Mouse (Mus musculus): ENCODE data around the gene Man1a2. TPM values are rescaled to one million over a fixed set of nuclear protein-coding genes. Genes with fewer than 3 reads are reported as not detected.

Man1a2 gene
- total and polyA plus RNA-seq, 3 experiments, result 27.1 to 261 (median 33.2) TPM

DNA sequence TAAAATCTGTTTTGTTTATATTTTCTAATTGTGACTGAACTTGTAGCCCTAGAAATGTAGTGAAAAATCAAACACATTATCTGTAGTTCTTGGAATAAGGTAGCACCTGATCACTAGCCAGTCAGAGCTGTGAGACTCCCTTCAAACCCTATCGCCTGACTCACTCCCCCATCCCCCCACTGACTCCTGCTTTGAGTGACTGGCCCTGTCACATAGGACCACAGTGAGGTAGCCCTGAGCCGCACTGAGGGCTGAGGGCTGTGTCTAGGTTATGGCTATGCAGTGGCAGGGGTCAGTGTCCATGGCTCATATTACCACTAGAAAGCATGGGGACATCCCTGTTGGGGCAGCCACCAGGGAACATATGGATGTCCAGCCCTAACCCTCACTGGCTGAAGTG lies 80.8 kb downstream of the Man1a2 start:
- no peak for TF ChIP-seq MEF2A (IDR thresholded peaks at IDR 0.05; ENCODE audit: extremely low read depth, insufficient replicate concordance, low read depth, low read length, poor library complexity, severe bottlenecking)
- TF ChIP-seq KAT2A (conservative IDR thresholded peaks at IDR 0.05; ENCODE audit: low read depth, low read length), result no peak
- no peak for TF ChIP-seq MAX (IDR thresholded peaks at IDR 0.05; ENCODE audit: low read length)
- no peak for TF ChIP-seq RCOR1 (IDR thresholded peaks at IDR 0.05; ENCODE audit: low read depth, low read length)
- TF ChIP-seq SIN3A (IDR thresholded peaks at IDR 0.05; ENCODE audit: low read length), result no peak
- TF ChIP-seq NRF1 (IDR thresholded peaks at IDR 0.05; ENCODE audit: insufficient read depth, low read depth, low read length, poor library complexity, severe bottlenecking), result no peak
- no peak for TF ChIP-seq EP300 (IDR thresholded peaks at IDR 0.05; ENCODE audit: low read depth in 1 of 2, low read length in 2 of 2)
- no peak for TF ChIP-seq ETS1 (IDR thresholded peaks at IDR 0.05; ENCODE audit: low read depth, low read length)
- TF ChIP-seq E2F4 (IDR thresholded peaks at IDR 0.05; ENCODE audit: borderline replicate concordance, low read depth, low read length), result no peak
- TF ChIP-seq TAL1 (IDR thresholded peaks at IDR 0.05; ENCODE audit: low read length), result no peak
- TF ChIP-seq POLR2AphosphoS5 (IDR thresholded peaks at IDR 0.05; ENCODE audit: borderline replicate concordance, low read depth, low read length), result no peak
- no peak for TF ChIP-seq CHD2 (IDR thresholded peaks at IDR 0.05; ENCODE audit: low read length)
- no peak for TF ChIP-seq ELF1 (IDR thresholded peaks at IDR 0.05; ENCODE audit: low read depth, low read length)
- TF ChIP-seq ZC3H11A (IDR thresholded peaks at IDR 0.05; ENCODE audit: low read depth, low read length), result no peak
- no peak for TF ChIP-seq HCFC1 (IDR thresholded peaks at IDR 0.05; ENCODE audit: low read depth, low read length)
- no peak for TF ChIP-seq TBP (IDR thresholded peaks at IDR 0.05; ENCODE audit: low read depth, low read length)
- no peak for DNase-seq (ENCODE audit: low read depth, low spot score)
- H3K4me3 ChIP-seq (ENCODE audit: control insufficient read depth in 1 of 2, insufficient read depth in 1 of 2, low read depth in 2 of 2, low read length in 2 of 2), result no peak overlapping the region
- no peaks in the 10 kb centered on the region; a peak in 2 of 4 replicates for H3K36me3 ChIP-seq (ENCODE audit: control insufficient read depth in 1 of 2, insufficient read depth in 2 of 2, low read length in 2 of 2)
- no peaks in the 10 kb centered on the region for H3K27me3 ChIP-seq (ENCODE audit: control insufficient read depth in 1 of 2, insufficient read depth in 2 of 2, low read length in 2 of 2)
- H3K9me3 ChIP-seq (replicated peaks; ENCODE audit: insufficient read depth, low read length), result no peaks in the 10 kb centered on the region
- no peaks in the 10 kb centered on the region for H3K4me1 ChIP-seq (ENCODE audit: control insufficient read depth in 1 of 2, insufficient read depth in 2 of 2, low read length in 2 of 2)
- H3K79me2 ChIP-seq (ENCODE audit: control insufficient read depth, insufficient read depth, low read length, poor library complexity), result no peaks in the 10 kb centered on the region
- H3K27ac ChIP-seq (ENCODE audit: control insufficient read depth, low read depth, low read length), result no peak overlapping the region
- no peak overlapping the region for H3K9ac ChIP-seq (ENCODE audit: control insufficient read depth, low read depth, low read length, poor library complexity, severe bottlenecking)

DNA sequence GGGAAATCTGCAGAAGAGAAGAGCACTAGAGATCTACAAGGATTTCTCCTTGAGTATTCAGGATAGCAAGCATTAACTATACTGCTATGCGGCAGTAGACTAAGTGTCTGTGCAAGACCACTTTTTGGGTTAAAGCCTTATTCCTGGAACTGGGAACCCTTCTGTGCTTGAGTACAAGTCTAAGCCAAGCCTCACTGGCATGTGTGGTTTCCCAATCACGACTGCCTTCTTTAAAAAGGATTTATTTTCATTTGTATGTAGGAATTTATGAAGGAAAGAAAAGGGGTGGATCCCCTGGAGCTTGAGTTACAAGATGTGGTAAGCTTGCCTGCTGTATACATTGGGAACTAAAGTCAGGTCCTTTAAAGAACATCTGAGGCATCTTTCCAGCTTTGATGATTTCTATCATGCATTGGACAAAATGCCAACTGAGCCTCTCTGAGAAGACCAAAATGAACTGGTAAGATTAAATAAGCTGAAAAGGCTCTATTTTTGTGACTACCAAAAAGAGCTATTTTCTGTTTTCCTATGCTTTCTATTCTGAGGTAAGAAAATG lies 86.0 kb downstream of the Man1a2 start:
- no peak overlapping the region for H3K4me3 ChIP-seq (ENCODE audit: control insufficient read depth in 1 of 2, insufficient read depth in 1 of 2, low read depth in 2 of 2, low read length in 2 of 2)
- H3K27ac ChIP-seq (ENCODE audit: control insufficient read depth, low read depth, low read length), result no peak overlapping the region
- peaks cover 0 to 4% of the 10 kb centered on the region in 2 experiments; a peak in 3 of 4 replicates for H3K36me3 ChIP-seq (ENCODE audit: control insufficient read depth in 1 of 2, insufficient read depth in 2 of 2, low read length in 2 of 2)
- H3K27me3 ChIP-seq (ENCODE audit: control insufficient read depth in 1 of 2, insufficient read depth in 2 of 2, low read length in 2 of 2), result no peaks in the 10 kb centered on the region
- no peaks in the 10 kb centered on the region for H3K4me1 ChIP-seq (ENCODE audit: control insufficient read depth in 1 of 2, insufficient read depth in 2 of 2, low read length in 2 of 2)
- H3K79me2 ChIP-seq (ENCODE audit: control insufficient read depth, insufficient read depth, low read length, poor library complexity), result no peaks in the 10 kb centered on the region
- H3K9ac ChIP-seq (ENCODE audit: control insufficient read depth, low read depth, low read length, poor library complexity, severe bottlenecking), result no peak overlapping the region
- TF ChIP-seq CTCF (IDR thresholded peaks at IDR 0.05 in 2 of 3, conservative IDR thresholded peaks at IDR 0.05 in 1 of 3; ENCODE audit: control insufficient read depth in 1 of 3, insufficient read depth in 1 of 3, low read depth in 2 of 3, low read length in 3 of 3, poor library complexity in 1 of 3, severe bottlenecking in 1 of 3), result no peak
- no peak for TF ChIP-seq CHD2 (IDR thresholded peaks at IDR 0.05; ENCODE audit: low read length)
- TF ChIP-seq JUND (IDR thresholded peaks at IDR 0.05; ENCODE audit: low read depth, low read length), result no peak
- no peak for TF ChIP-seq MYB (IDR thresholded peaks at IDR 0.05; ENCODE audit: low read depth, low read length)
- no peak for TF ChIP-seq MEF2A (IDR thresholded peaks at IDR 0.05; ENCODE audit: extremely low read depth, insufficient replicate concordance, low read depth, low read length, poor library complexity, severe bottlenecking)
- no peak for TF ChIP-seq E2F4 (IDR thresholded peaks at IDR 0.05; ENCODE audit: borderline replicate concordance, low read depth, low read length)
- TF ChIP-seq ZC3H11A (IDR thresholded peaks at IDR 0.05; ENCODE audit: low read depth, low read length), result no peak
- TF ChIP-seq UBTF (IDR thresholded peaks at IDR 0.05; ENCODE audit: borderline replicate concordance, insufficient read depth, low read depth, low read length), result no peak
- no peak for TF ChIP-seq RAD21 (IDR thresholded peaks at IDR 0.05; ENCODE audit: low read depth, low read length)
- TF ChIP-seq TAL1 (IDR thresholded peaks at IDR 0.05; ENCODE audit: low read length), result no peak
- no peak for TF ChIP-seq TBP (IDR thresholded peaks at IDR 0.05; ENCODE audit: low read depth, low read length)
- no peak for DNase-seq (ENCODE audit: low read depth, low spot score)
- no peaks in the 10 kb centered on the region for H3K9me3 ChIP-seq (replicated peaks; ENCODE audit: insufficient read depth, low read length)
